Mouse (Mus musculus) layer of hippocampus, adult 2 months (tissue): ENCODE measurements around the gene Glis1. TPM values are rescaled to one million over a fixed set of nuclear protein-coding genes. Genes with fewer than 3 reads are reported as not detected.

Experiments used
- DNase-seq, 2 experiments: peaks; one replicate each; pipeline ENCODE4 v3.0.0; 2022; ENCODE audit warnings: low spot score in 2 of 2
- H3K27ac ChIP-seq: fragments of 200-600 bp; 2 replicates; pipeline ENCODE4 v1.8.1; 2022
- H3K4me3 ChIP-seq: fragments of 200-600 bp; 2 replicates; pipeline ENCODE4 v1.8.1; 2022; ENCODE audit warnings: mild to moderate bottlenecking
- CTCF ChIP-seq: fragments of 200-600 bp; conservative IDR thresholded peaks from 2 replicates; pipeline ENCODE4 v1.8.1; 2022; ENCODE audit warnings: antibody characterized with exemption, mild to moderate bottlenecking, moderate library complexity
- total RNA-seq, 2 experiments: library from RNA; stranded (reverse); gene quantifications; 2 replicates each; pipeline ENCODE4 v1.2.3; 2021

The Glis1 gene
- total RNA-seq, 2 experiments from 2014 or later: 0.64 to 2.5 TPM

DNA sequence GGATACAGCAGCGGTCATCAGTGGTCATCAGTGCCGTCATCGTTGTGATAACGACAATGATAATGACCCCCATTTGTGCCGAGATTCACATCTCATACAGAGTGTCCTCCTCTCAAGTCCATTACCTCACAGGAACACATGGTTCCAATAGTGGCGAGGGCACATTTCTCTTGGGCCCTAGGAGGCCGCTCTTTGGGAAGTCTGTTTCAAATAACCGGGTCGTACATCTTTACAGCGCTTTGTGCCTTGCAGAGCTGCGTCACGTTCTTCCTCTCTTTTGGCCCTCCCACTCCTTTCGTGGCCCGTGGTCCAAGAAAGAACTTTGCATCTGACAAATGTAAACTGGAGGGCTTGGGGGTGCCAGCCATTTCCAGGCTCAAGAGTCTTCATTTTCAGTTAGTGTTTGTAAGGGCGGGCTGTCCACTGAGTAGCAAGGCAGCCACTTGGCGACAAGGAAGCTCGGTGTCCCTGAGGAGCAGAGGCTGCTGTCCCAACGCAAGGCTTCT, 63.1 kb downstream of the Glis1 start:
- TF ChIP-seq CTCF: no peak
- Histone ChIP-seq H3K4me3 (no peak overlapping the region), H3K27ac (no peak overlapping the region)
- no peak for DNase-seq

DNA sequence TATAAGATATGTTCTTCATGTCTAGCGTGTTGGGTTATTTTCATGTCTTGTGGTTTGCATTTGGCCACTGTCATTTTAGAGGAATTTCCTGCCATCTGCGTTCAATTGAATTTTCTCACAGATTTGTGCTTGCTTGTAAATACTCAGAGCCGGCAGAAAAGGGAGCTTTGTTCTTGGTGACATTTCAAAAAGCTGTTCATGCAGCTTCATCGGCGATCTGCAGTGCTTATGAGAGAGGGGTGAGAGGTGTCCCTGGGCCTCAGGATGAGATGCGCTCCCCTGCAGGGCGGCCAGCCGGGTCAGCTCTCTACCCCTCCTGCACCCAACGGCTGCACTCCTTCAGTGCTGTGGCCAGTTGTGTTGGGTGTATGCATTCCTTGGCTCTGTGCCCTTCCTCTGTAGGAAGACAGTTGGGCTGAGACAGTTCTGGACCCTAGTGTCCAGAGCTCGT, 68.2 kb downstream of the Glis1 start:
- H3K27ac ChIP-seq: peak overlapping the region; percentile 74
- DNase-seq: peak; percentile 25 to 40

DNA sequence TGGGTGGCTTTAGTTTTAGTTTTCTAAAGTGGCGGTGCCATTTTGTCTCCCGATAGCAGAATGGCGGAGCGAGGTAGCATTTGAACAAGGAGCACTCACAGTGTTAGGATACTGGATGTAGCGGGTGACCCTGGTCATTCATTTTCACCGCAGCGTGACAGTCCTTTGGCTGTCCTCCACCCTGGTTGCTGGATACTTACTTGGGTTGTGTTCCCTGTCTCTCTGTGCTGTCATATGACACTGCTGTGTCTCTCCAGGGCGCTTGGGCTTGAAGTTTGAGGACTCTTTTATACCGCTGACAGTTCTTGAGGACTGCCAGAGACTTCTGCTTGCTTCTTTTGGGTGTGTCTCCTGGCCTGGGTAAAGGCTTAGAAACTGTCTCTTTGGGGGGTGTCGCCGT, 80.6 kb downstream of the Glis1 start:
- DNase-seq: no peak
- no peak overlapping the region for H3K4me3 ChIP-seq
- no peak overlapping the region for H3K27ac ChIP-seq
- TF ChIP-seq CTCF: no peak

More for the DNA sequence above, 68.2 kb downstream of the Glis1 start:
- no peak overlapping the region for H3K4me3 ChIP-seq
- TF ChIP-seq CTCF: no peak

DNA sequence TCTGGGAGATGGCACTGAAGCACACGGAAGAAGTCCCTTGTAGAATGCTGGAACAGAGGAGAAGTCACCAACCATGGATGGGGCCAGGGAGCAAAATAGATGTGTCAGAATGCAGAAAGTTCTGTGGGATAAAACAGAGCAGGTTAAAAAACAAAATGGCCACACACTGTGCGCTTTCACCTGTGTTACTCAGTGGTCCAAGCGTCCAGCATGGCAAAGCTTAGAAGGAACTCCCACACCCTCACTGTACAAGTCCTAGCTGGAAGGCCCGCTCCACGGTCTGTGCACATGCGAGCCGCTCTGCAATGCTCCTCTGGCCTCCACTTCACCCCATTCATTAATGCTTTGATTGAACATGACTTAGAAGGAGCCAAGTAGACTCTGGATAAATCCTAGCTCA, 81.2 kb downstream of the Glis1 start:
- DNase-seq: no peak
- Histone ChIP-seq H3K4me3 (no peak overlapping the region), H3K27ac (no peak overlapping the region)
- no peak for TF ChIP-seq CTCF

DNA sequence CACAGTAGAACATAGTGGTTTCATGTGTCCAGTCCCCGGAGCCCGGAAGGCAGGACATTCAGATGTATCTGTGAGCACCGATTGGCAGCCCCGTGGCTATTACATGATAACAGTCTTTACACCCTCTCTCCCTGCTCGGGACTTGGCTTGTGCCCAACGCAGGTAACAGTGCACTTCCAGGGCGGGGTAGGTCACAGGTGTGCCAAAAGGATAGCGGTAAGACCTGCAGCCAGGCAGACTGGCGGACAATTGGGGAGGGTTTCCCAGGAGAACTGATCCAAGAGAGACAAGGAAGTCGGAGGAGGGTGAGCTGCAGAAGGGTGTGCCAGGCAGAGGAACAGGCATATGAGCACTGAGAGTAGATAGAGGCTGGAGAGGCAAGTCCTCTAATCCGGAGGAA, 84.4 kb downstream of the Glis1 start:
- DNase-seq: no peak
- Histone ChIP-seq H3K4me3 (no peak overlapping the region), H3K27ac (no peak overlapping the region)
- TF ChIP-seq CTCF: no peak

DNA sequence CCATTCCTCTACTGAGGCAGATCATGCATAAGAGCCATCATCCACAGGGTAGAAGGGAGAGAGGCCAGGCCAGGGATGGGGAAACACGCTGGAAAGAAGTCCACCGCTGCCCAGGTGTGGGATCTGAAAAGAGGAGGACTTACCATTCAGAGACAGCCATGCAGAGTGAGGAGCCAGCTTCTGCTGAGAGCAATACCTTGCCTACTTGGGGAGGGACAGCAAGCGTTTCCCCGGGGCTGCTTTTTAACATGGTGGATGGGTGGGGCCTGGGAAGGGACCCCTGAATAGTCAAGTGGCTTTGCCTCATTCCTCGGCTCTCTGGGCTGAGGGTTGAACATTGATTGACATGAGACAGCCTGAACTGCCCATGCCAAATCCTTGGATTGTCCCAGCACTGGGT, 85.7 kb downstream of the Glis1 start:
- DNase-seq: no peak
- no peak for TF ChIP-seq CTCF

DNA sequence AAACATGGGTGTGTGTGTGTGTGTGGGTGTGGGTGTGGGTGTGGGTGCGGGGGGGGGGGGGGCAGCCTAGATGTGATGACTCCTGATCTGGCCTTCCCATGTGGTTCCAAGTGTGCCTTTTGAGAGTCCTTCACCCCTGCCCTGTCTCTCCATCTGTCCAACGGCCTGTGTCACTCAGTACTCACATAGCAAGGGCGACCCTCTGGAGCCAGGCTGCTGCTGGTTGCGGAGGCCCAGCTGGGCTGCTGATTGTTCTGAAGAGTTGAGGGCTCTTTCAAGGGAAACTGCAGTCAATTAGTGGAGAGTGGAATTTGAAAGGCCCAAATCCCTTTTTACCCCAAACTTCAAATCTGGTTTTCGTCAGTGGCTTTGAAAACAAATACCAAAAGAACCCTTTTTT, 86.4 kb downstream of the Glis1 start:
- no peak for TF ChIP-seq CTCF
- H3K27ac ChIP-seq: no peak overlapping the region
- H3K4me3 ChIP-seq: no peak overlapping the region
- DNase-seq: no peak

More for the DNA sequence above, 85.7 kb downstream of the Glis1 start:
- H3K27ac ChIP-seq: no peak overlapping the region
- H3K4me3 ChIP-seq: no peak overlapping the region

DNA sequence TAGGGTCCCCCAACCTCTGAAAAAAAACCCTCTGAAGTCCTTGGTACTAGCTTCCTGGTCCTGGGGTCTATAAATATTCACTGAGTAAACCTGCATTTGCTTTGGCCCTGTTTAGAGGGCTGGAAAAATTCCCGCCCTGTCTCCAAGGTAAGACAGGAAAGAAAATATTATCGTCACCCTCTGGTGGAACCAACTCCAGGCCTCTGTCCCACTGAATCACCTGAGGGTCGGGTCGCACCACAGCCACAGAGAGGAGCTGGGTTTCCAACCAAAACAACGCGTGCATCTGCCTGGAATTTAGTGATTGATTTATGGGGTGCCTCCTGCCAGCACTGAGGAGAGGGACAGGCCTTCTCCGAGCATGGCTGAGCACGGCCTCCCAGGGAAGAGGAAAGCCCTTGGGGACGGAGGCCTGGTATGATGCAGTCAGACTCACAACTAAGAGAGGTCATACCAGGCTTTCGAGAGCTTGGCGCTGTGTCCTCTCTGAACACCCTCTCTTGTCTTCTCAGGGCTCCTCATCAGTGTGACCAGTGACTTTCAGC, 89.3 kb downstream of the Glis1 start:
- Histone ChIP-seq H3K4me3 (no peak overlapping the region), H3K27ac (no peak overlapping the region)
- DNase-seq: no peak
- TF ChIP-seq CTCF: no peak

DNA sequence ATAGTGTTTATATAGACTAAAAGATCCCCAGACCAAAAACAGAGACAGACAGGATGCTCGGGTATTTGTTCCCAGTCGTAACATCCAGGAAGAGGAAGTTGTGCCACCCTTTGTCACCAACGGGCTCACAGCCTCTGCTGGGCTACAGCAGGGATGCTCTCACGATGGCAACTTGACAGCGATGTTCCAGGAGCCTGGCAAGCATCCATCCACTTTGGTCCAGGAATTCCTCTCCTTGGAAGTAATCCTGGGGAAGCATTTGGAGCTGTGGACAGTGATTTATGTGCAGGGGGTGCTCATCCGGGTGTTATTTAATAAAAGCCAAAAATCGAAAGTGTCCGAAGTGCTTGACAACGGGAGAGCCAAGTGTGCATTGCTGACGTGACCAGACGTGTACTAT, 100.7 kb downstream of the Glis1 start:
- peak; percentile 41 for TF ChIP-seq CTCF
- DNase-seq: no peak
- H3K27ac ChIP-seq: no peak overlapping the region
- H3K4me3 ChIP-seq: no peak overlapping the region

DNA sequence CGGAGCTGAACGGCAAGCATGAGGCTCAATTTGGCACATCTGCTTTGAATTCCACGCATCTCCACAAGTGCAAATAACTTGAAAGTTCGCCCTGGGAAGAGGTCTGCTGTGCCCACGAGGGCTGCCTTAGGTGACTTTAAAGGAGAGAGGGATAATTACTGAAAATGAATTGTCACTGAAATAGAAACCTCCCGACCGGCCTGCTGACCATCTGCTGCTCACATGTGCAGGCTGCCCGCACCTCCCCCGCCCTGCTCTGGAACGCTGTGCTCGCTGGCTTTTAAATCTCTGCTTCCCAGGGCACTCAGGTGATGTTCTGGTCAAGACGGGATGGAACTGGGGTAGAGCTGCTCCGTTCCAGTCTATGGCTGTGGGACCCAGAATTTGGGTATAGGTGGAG, 103.7 kb downstream of the Glis1 start:
- no peak for DNase-seq
- no peak for TF ChIP-seq CTCF
- H3K27ac ChIP-seq: no peak overlapping the region
- H3K4me3 ChIP-seq: no peak overlapping the region

DNA sequence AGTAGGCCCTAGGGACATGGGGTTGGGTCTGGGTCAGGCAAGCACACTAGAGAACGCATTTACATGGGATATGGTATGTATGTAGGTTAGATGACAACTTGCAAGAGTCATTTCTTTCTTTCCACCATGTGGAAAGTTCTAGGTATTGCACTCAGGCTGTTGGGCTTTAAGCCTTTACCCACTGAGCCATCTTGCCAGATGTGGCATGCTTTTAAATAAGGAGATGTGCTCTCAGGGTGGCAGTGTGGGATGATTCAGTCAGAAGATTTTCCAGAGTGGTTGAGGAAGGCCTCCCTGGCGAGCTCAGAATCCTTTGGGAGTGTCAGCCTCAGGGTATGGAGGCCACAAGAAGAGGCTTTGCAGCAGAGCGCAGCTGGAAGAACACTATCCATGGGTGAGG, 104.2 kb downstream of the Glis1 start:
- TF ChIP-seq CTCF: peak; percentile 43
- Histone ChIP-seq H3K4me3 (no peak overlapping the region), H3K27ac (no peak overlapping the region)
- DNase-seq: no peak

DNA sequence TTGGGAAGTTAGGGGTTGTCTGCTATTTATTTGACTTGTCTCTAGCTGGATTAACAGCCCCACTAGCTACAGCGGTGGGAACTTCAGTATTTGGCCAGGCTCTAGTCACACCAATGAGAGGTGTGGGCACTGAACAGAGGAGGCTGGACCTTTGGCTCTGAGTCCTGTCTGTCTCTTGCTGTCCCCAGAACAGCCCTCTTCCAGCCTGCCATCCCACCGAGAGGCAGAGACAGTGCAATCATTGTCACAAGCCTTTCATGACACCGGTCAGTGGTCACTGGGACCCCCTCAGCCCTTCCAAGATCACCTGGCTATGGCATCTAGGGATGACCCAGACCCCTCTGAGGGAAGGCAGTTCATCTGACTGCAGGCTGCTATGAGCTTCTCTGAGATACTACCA, 104.6 kb downstream of the Glis1 start:
- Histone ChIP-seq H3K27ac (no peak overlapping the region), H3K4me3 (no peak overlapping the region)
- no peak for TF ChIP-seq CTCF
- DNase-seq: no peak

DNA sequence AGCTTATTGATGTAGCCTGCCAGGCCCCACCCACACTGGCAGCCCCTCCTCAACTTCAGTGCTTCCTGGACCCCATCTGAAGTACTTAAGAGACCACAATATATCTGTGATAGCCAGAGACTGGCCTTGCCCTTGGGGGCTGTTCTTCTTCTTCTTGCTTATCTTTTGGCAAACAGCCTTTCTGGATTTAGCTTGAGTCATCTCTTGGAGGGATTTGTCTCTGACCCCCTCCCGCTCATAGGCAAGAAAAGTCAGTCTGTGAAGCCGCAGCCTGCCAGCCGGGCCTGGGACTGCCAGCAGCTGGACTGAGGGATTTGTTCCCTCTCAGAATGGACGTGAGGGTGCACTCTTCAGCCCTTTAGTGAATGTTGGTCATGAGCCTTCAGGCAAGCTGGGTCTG, 107.4 kb downstream of the Glis1 start:
- no peak for DNase-seq
- Histone ChIP-seq H3K27ac (no peak overlapping the region), H3K4me3 (no peak overlapping the region)
- TF ChIP-seq CTCF: no peak

DNA sequence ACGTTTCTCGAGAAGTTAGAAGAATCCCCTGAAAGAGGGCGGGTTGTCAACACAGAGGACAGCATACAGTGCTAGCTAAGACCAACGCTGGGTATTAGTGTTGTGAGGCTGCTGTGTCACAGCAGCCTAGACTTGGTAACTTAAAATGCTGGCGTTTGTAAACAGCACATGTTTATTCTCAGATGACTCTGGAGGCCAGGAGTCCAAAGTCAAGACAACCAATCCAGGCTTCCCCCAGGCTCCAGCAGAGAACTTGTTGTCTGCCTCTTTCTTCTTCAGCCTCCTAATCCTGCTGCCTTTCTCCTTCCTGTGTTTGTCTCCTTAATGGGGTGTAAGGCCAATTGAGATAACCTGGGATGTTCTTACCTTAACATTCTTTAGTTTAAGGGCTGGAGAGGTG, 110.5 kb downstream of the Glis1 start:
- no peak for TF ChIP-seq CTCF
- no peak for DNase-seq
- H3K4me3 ChIP-seq: no peak overlapping the region

More for the DNA sequence above, 110.5 kb downstream of the Glis1 start:
- no peak overlapping the region for H3K27ac ChIP-seq
